Mouse (Mus musculus): ENCODE results near the gene Mcub.

- no peak for TF ChIP-seq MAFK (IDR thresholded peaks at IDR 0.05; ENCODE audit: insufficient read depth, low read depth, low read length)
- TF ChIP-seq HCFC1 (IDR thresholded peaks at IDR 0.05; ENCODE audit: borderline replicate concordance, insufficient read depth, low read length), result no peak
- TF ChIP-seq CHD2 (IDR thresholded peaks at IDR 0.05; ENCODE audit: low read depth, low read length), result no peak
Measured at GRCm38 (mm10) chr3:129937848-129938247, 32.2 kb downstream of the Mcub start.

Data from ES-E14 (cell line).